Mouse (Mus musculus) G1E (cell line): ENCODE data around the gene Sec14l5. TPM values are rescaled to one million over a fixed set of nuclear protein-coding genes. Genes with fewer than 3 reads are reported as not detected.

ENCODE experiments used
- ATAC-seq: 2 replicates; pipeline ENCODE4 v1.8.0; 2016; ENCODE audit warnings: mild to moderate bottlenecking; ENCODE audit not compliant: insufficient number of reproducible peaks, poor library complexity, low FRiP score, severe bottlenecking; ENCODE audit errors: extremely low read depth
- DNase-seq: peaks from one replicate; pipeline ENCODE4 v3.0.0; 2012; ENCODE audit warnings: low spot score
- H3K27me3 ChIP-seq: 2 replicates; pipeline ENCODE4 v1.6.1; 2012; ENCODE audit warnings: mild to moderate bottlenecking, low read length, inconsistent platforms; ENCODE audit not compliant: insufficient read depth
- H3K36me3 ChIP-seq: replicated peaks from 2 replicates; pipeline ENCODE3; 2012; ENCODE audit warnings: mild to moderate bottlenecking, inconsistent platforms
- H3K4me1 ChIP-seq: 2 replicates; pipeline ENCODE4 v1.6.1; 2012; ENCODE audit warnings: low read depth, low read length, inconsistent platforms, mixed read lengths; ENCODE audit not compliant: insufficient read depth
- H3K4me3 ChIP-seq: 2 replicates; pipeline ENCODE4 v1.5.1; 2012; ENCODE audit warnings: low read depth, mild to moderate bottlenecking, inconsistent platforms, low read length, moderate library complexity, mixed read lengths
- H3K9me3 ChIP-seq: replicated peaks from 2 replicates; pipeline ENCODE4 v1.6.1; 2012; ENCODE audit warnings: inconsistent platforms
- CTCF ChIP-seq: IDR thresholded peaks from 2 replicates; pipeline ENCODE4 v1.5.1; 2012; ENCODE audit warnings: low read depth, low read length, inconsistent platforms, mixed read lengths
- GATA1 ChIP-seq: IDR thresholded peaks from 2 replicates; pipeline ENCODE4 v1.6.1; 2012; ENCODE audit warnings: borderline replicate concordance, low read length, inconsistent platforms, mixed read lengths
- GATA2 ChIP-seq: IDR thresholded peaks from 2 replicates; pipeline ENCODE4 v1.6.1; 2012; ENCODE audit warnings: low read depth, low read length, inconsistent platforms, borderline replicate concordance
- POLR2AphosphoS5 ChIP-seq: IDR thresholded peaks from 2 replicates; pipeline ENCODE4 v1.6.1; 2012; ENCODE audit warnings: low read depth, low read length, inconsistent platforms; ENCODE audit not compliant: insufficient replicate concordance
- TAL1 ChIP-seq: conservative IDR thresholded peaks from 2 replicates; pipeline ENCODE4 v1.6.1; 2012; ENCODE audit warnings: low read depth, low read length, inconsistent platforms, mixed read lengths
- polyA plus RNA-seq: library from polyadenylated mRNA; stranded (reverse); fragments of >175 nt; gene quantifications from 2 replicates; pipeline ENCODE4 v1.2.3, GENCODE M21; 2012
- total RNA-seq, 2 experiments: library from RNA; stranded (forward) in 1 of 2; stranded (reverse) in 1 of 2; fragments of 200-1000 nt in 1 of 2; fragments of >200 nt in 1 of 2; fragmentation: Nextera tagmentation in 1 of 2; gene quantifications; 2 replicates each; pipeline ENCODE4 v1.2.3; 2014 to 2017

Gene Sec14l5
- total and polyA plus RNA-seq, 3 experiments = 0.11 TPM; not detected in 2

- H3K4me3 ChIP-seq = no peak overlapping the region
- no peak for DNase-seq
- H3K4me1 ChIP-seq = no peaks in the 10 kb centered on the region
- TF ChIP-seq GATA1 (no peak), POLR2AphosphoS5 (no peak), GATA2 (no peak), CTCF (no peak), TAL1 (no peak)
- ATAC-seq = no peak
- peaks cover 37% of the 10 kb centered on the region for H3K27me3 ChIP-seq
- no peaks in the 10 kb centered on the region for H3K36me3 ChIP-seq
- no peaks in the 10 kb centered on the region for H3K9me3 ChIP-seq
Measured at GRCm38 (mm10) chr16:5159248-5159647, 12.3 kb downstream of the Sec14l5 start.

- Histone ChIP-seq H3K4me1 (peaks cover 4% of the 10 kb centered on the region; the same call in 1 of the 2 replicates), H3K36me3 (no peaks in the 10 kb centered on the region), H3K9me3 (no peaks in the 10 kb centered on the region), H3K27me3 (peaks cover 16% of the 10 kb centered on the region), H3K4me3 (no peak overlapping the region)
- TF ChIP-seq GATA2 = no peak
- TF ChIP-seq TAL1 = no peak
- TF ChIP-seq GATA1 = no peak
- TF ChIP-seq POLR2AphosphoS5 = no peak
- TF ChIP-seq CTCF = no peak
- DNase-seq (no peak), ATAC-seq (no peak)
Measured at GRCm38 (mm10) chr16:5164327-5164726, 17.4 kb downstream of the Sec14l5 start.

- ATAC-seq (no peak), DNase-seq (no peak)
- Histone ChIP-seq H3K36me3 (no peaks in the 10 kb centered on the region), H3K4me1 (peaks cover 4% of the 10 kb centered on the region; the same call in 1 of the 2 replicates), H3K27me3 (peaks cover 7% of the 10 kb centered on the region; the same call in 1 of the 2 replicates), H3K4me3 (no peak overlapping the region), H3K9me3 (no peaks in the 10 kb centered on the region)
- TF ChIP-seq GATA2 (no peak), CTCF (no peak), GATA1 (no peak), TAL1 (no peak), POLR2AphosphoS5 (no peak)
Measured at GRCm38 (mm10) chr16:5168038-5168437, 21.1 kb downstream of the Sec14l5 start.

- peaks cover 4% of the 10 kb centered on the region; the same call in 1 of the 2 replicates for H3K4me1 ChIP-seq
- DNase-seq (no peak), ATAC-seq (no peak)
- H3K4me3 ChIP-seq = no peak overlapping the region
- TF ChIP-seq GATA1 = no peak
- no peak for TF ChIP-seq CTCF
- TF ChIP-seq GATA2 = no peak
- TF ChIP-seq POLR2AphosphoS5 = no peak
- no peak for TF ChIP-seq TAL1
- no peaks in the 10 kb centered on the region for H3K36me3 ChIP-seq
- peaks cover 7% of the 10 kb centered on the region; the same call in 1 of the 2 replicates for H3K27me3 ChIP-seq
- H3K9me3 ChIP-seq = no peaks in the 10 kb centered on the region
Measured at GRCm38 (mm10) chr16:5168829-5169228, 21.9 kb downstream of the Sec14l5 start.

GRCm38 (mm10) chr16:5172636-5173035, 25.7 kb downstream of the Sec14l5 start:
- peaks cover 16% of the 10 kb centered on the region; the same call in 1 of the 2 replicates for H3K27me3 ChIP-seq
- H3K4me3 ChIP-seq = no peak overlapping the region
- no peaks in the 10 kb centered on the region for H3K9me3 ChIP-seq
- H3K4me1 ChIP-seq = no peaks in the 10 kb centered on the region
- DNase-seq = no peak
- no peak for ATAC-seq
- H3K36me3 ChIP-seq = no peaks in the 10 kb centered on the region
- TF ChIP-seq GATA2 (no peak), TAL1 (no peak), POLR2AphosphoS5 (no peak), GATA1 (no peak), CTCF (no peak)

GRCm38 (mm10) chr16:5183310-5183975, 36.5 kb downstream of the Sec14l5 start:
- no peaks in the 10 kb centered on the region for H3K9me3 ChIP-seq
- DNase-seq = no peak
- no peaks in the 10 kb centered on the region for H3K36me3 ChIP-seq
- no peak for TF ChIP-seq TAL1
- no peak for TF ChIP-seq CTCF
- no peak for TF ChIP-seq GATA2
- no peak for TF ChIP-seq GATA1
- no peak for TF ChIP-seq POLR2AphosphoS5
- H3K4me1 ChIP-seq = no peaks in the 10 kb centered on the region
- ATAC-seq = no peak
- H3K27me3 ChIP-seq = peaks cover 13% of the 10 kb centered on the region
- H3K4me3 ChIP-seq = no peak overlapping the region
